Mouse (Mus musculus): ENCODE measurements at regions not wholly inside any gene's neighbourhood (a gene's known extent, or its start where the extent isn't known, plus 50 kb on each side); places are given as distances from the start of the nearest gene placed in this dataset.

DNA sequence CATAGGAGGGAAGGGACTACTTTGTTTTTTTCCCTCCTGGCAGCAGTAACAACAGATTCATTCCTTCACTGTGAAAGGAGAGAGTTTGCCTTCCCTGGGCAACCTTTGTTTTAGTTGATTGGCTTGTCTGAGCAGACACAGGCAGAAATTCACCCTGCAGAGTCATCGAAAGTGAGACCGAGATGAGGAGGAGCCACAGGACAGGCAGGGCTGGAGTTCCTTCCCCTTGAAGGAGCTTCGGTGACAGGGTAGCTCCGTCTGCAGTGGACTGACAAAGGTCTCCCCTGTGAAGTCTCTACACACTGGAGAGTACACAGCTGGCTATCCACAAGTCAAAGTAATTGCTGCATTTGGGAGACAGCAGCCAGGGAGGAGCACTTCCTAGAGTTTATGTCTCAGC lies 261.9 kb upstream of the Arglu1 start:
- Histone ChIP-seq H3K4me3 (ENCODE audit: low read depth, low read length) (no peak overlapping the region), H3K4me1 (replicated peaks; ENCODE audit: control insufficient read depth, insufficient read depth, low read length) (no peaks in the 10 kb centered on the region), H3K36me3 (ENCODE audit: control insufficient read depth, insufficient read depth) (no peaks in the 10 kb centered on the region), H3K4me2 (replicated peaks; ENCODE audit: low read depth) (no peak overlapping the region), H3K27me3 (replicated peaks; ENCODE audit: control insufficient read depth, insufficient read depth, low read length) (no peaks in the 10 kb centered on the region), H3K9ac (ENCODE audit: low read depth, low read length) (no peak overlapping the region), H3K9me3 (ENCODE audit: control insufficient read depth) (no peaks in the 10 kb centered on the region), H3K27ac (ENCODE audit: low read depth, low read length) (no peak overlapping the region)
- no peak for ATAC-seq
- WGBS, result 31% methylated on average over 4 of the region's 4 CpGs
- no peak for TF ChIP-seq CTCF (IDR thresholded peaks at IDR 0.05; ENCODE audit: low read depth)

DNA sequence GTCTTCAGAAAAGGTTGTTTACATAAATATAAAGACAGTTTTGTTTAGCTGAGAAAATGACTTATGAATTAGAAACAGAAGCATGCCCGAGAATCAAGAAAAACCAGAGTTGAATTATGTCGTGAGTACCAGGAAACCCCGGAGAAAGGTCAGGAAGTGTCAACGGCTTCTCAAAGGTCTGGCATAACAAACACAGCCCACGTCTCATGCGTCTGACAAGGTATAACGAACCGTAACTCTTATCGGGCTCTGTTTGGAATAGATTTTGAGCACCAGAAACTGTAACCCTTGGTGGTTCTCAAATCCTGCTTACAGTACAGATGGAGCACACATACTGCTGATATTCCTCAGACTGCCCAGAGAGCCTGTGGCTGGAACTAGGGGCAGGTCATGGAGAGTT lies 260.9 kb upstream of the Arglu1 start:
- ATAC-seq, result no peak
- TF ChIP-seq CTCF (IDR thresholded peaks at IDR 0.05; ENCODE audit: low read depth), result no peak
- no peak overlapping the region for H3K4me3 ChIP-seq (ENCODE audit: low read depth, low read length)
- no peak overlapping the region for H3K4me2 ChIP-seq (replicated peaks; ENCODE audit: low read depth)
- no peaks in the 10 kb centered on the region for H3K36me3 ChIP-seq (ENCODE audit: control insufficient read depth, insufficient read depth)
- no peaks in the 10 kb centered on the region for H3K9me3 ChIP-seq (ENCODE audit: control insufficient read depth)
- no peak overlapping the region for H3K9ac ChIP-seq (ENCODE audit: low read depth, low read length)
- WGBS, result 32% methylated on average over 9 of the region's 9 CpGs
- H3K27me3 ChIP-seq (replicated peaks; ENCODE audit: control insufficient read depth, insufficient read depth, low read length), result no peaks in the 10 kb centered on the region
- no peak overlapping the region for H3K27ac ChIP-seq (ENCODE audit: low read depth, low read length)
- H3K4me1 ChIP-seq (replicated peaks; ENCODE audit: control insufficient read depth, insufficient read depth, low read length), result no peaks in the 10 kb centered on the region

GRCm38 (mm10) chr8:8947516-8948161 lies 257.3 kb upstream of the Arglu1 start:
- no peak for ATAC-seq
- no peaks in the 10 kb centered on the region for H3K9me3 ChIP-seq (ENCODE audit: control insufficient read depth)
- H3K4me2 ChIP-seq (replicated peaks; ENCODE audit: low read depth), result no peak overlapping the region
- no peaks in the 10 kb centered on the region for H3K4me1 ChIP-seq (replicated peaks; ENCODE audit: control insufficient read depth, insufficient read depth, low read length)
- no peak overlapping the region for H3K4me3 ChIP-seq (ENCODE audit: low read depth, low read length)
- WGBS, result 39% methylated on average over 7 of the region's 7 CpGs
- no peak overlapping the region for H3K9ac ChIP-seq (ENCODE audit: low read depth, low read length)
- H3K27me3 ChIP-seq (replicated peaks; ENCODE audit: control insufficient read depth, insufficient read depth, low read length), result no peaks in the 10 kb centered on the region
- no peaks in the 10 kb centered on the region for H3K36me3 ChIP-seq (ENCODE audit: control insufficient read depth, insufficient read depth)
- H3K27ac ChIP-seq (ENCODE audit: low read depth, low read length), result no peak overlapping the region
- no peak for TF ChIP-seq CTCF (IDR thresholded peaks at IDR 0.05; ENCODE audit: low read depth)

- TF ChIP-seq CTCF (IDR thresholded peaks at IDR 0.05; ENCODE audit: low read depth), result no peak
- Histone ChIP-seq H3K4me1 (replicated peaks; ENCODE audit: control insufficient read depth, insufficient read depth, low read length) (no peaks in the 10 kb centered on the region), H3K36me3 (ENCODE audit: control insufficient read depth, insufficient read depth) (no peaks in the 10 kb centered on the region), H3K9ac (ENCODE audit: low read depth, low read length) (no peak overlapping the region), H3K27me3 (replicated peaks; ENCODE audit: control insufficient read depth, insufficient read depth, low read length) (no peaks in the 10 kb centered on the region), H3K27ac (ENCODE audit: low read depth, low read length) (no peak overlapping the region), H3K4me2 (replicated peaks; ENCODE audit: low read depth) (no peak overlapping the region), H3K4me3 (ENCODE audit: low read depth, low read length) (no peak overlapping the region), H3K9me3 (ENCODE audit: control insufficient read depth) (no peaks in the 10 kb centered on the region)
- WGBS, result 71% methylated on average over 6 of the region's 6 CpGs
- no peak for ATAC-seq
Measured at GRCm38 (mm10) chr8:8942991-8943390, 252.7 kb upstream of the Arglu1 start.

DNA sequence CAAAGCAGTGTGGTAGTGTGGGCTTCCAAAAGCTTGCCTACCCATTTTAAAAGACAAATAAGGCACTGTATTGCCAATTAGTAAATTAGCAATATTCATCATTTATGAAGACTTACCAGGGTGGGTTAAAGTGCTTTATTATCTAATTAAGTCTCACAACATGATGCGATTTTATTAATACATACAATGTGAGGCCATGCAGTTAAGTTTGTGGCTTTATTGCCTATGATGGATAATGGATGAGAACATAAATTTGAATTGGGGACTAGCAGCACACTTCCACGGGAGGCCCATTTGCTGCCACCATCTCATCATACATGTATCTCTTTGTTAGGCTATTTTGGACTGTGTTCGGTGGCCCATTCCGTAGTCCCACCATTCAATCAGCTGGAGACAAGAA lies 250.6 kb upstream of the Arglu1 start:
- Histone ChIP-seq H3K4me3 (ENCODE audit: low read depth, low read length) (no peak overlapping the region), H3K36me3 (ENCODE audit: control insufficient read depth, insufficient read depth) (no peaks in the 10 kb centered on the region)
- 89% methylated on average over 4 of the region's 4 CpGs for WGBS

DNA sequence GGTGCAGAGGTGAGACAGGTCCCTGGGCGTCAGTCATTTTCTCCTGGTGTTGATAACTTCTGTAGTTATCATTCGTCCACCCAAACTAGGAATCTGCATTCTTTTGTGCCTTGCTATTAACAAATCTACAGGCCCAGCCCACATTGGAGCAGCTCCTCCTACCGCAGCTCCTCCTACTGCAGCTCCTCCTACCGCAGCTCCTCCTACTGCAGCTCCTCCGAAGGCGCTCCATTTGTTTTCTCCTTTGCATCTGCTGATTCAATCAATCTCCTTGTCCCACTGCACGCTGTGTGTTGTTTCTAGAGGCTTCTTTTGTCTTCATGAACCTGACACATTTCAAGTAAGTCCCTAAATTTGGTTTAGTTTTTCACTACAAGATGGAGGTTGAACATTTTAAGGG lies 248.2 kb upstream of the Arglu1 start:
- Histone ChIP-seq H3K36me3 (ENCODE audit: control insufficient read depth, insufficient read depth) (no peaks in the 10 kb centered on the region), H3K4me2 (replicated peaks; ENCODE audit: low read depth) (no peak overlapping the region), H3K27me3 (replicated peaks; ENCODE audit: control insufficient read depth, insufficient read depth, low read length) (no peaks in the 10 kb centered on the region), H3K4me1 (replicated peaks; ENCODE audit: control insufficient read depth, insufficient read depth, low read length) (no peaks in the 10 kb centered on the region), H3K27ac (ENCODE audit: low read depth, low read length) (no peak overlapping the region), H3K4me3 (ENCODE audit: low read depth, low read length) (no peak overlapping the region), H3K9me3 (ENCODE audit: control insufficient read depth) (no peaks in the 10 kb centered on the region), H3K9ac (ENCODE audit: low read depth, low read length) (no peak overlapping the region)
- no peak for TF ChIP-seq CTCF (IDR thresholded peaks at IDR 0.05; ENCODE audit: low read depth)
- WGBS, result 81% methylated on average over 7 of the region's 7 CpGs
- no peak for ATAC-seq

More for the DNA sequence above, 250.6 kb upstream of the Arglu1 start:
- Histone ChIP-seq H3K4me1 (replicated peaks; ENCODE audit: control insufficient read depth, insufficient read depth, low read length) (no peaks in the 10 kb centered on the region), H3K9me3 (ENCODE audit: control insufficient read depth) (no peaks in the 10 kb centered on the region), H3K9ac (ENCODE audit: low read depth, low read length) (no peak overlapping the region), H3K4me2 (replicated peaks; ENCODE audit: low read depth) (no peak overlapping the region), H3K27ac (ENCODE audit: low read depth, low read length) (no peak overlapping the region), H3K27me3 (replicated peaks; ENCODE audit: control insufficient read depth, insufficient read depth, low read length) (no peaks in the 10 kb centered on the region)
- ATAC-seq, result no peak
- no peak for TF ChIP-seq CTCF (IDR thresholded peaks at IDR 0.05; ENCODE audit: low read depth)

DNA sequence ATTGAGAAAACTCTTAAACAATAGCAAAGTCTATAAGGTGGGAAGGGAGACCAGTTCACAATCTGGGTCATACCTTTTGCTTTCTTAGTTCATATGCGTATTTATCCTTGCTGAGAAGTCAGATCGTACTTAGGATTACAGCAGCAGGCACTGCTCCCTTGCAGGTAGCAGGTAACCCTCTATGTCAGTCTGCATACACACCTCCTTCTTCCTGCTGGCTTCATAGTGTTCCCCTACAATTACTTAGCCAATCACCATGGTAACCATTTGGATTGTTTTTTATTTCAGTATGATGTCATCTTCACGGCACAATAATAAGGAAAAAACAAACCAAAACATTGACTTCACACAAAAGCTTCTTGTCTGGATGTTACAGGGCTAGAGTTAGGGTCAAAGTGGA lies 242.1 kb upstream of the Arglu1 start:
- ATAC-seq, result no peak
- 67% methylated on average over 3 of the region's 3 CpGs for WGBS
- no peaks in the 10 kb centered on the region for H3K9me3 ChIP-seq (ENCODE audit: control insufficient read depth)

More for the DNA sequence above, 242.1 kb upstream of the Arglu1 start:
- Histone ChIP-seq H3K27ac (ENCODE audit: low read depth, low read length) (no peak overlapping the region), H3K4me3 (ENCODE audit: low read depth, low read length) (no peak overlapping the region), H3K27me3 (replicated peaks; ENCODE audit: control insufficient read depth, insufficient read depth, low read length) (no peaks in the 10 kb centered on the region), H3K4me2 (replicated peaks; ENCODE audit: low read depth) (no peak overlapping the region), H3K4me1 (replicated peaks; ENCODE audit: control insufficient read depth, insufficient read depth, low read length) (no peaks in the 10 kb centered on the region), H3K36me3 (ENCODE audit: control insufficient read depth, insufficient read depth) (no peaks in the 10 kb centered on the region), H3K9ac (ENCODE audit: low read depth, low read length) (no peak overlapping the region)
- TF ChIP-seq CTCF (IDR thresholded peaks at IDR 0.05; ENCODE audit: low read depth), result no peak
